Mouse (Mus musculus) monocyte, adult 5-6 weeks (primary cell): ENCODE measurements around the gene Olfr1066. TPM values are rescaled to one million over a fixed set of nuclear protein-coding genes. Genes with fewer than 3 reads are reported as not detected.
"Not testable (repeated sequence)": the region's sequence is repeated elsewhere in the genome, so short reads cannot be mapped to it uniquely, and the experiment has no call there.

ENCODE experiments used
- ATAC-seq: fragments of 153-309, 156-312 bp; replicated peaks from 2 replicates; pipeline ENCODE4 v1.8.0; 2017; ENCODE audit warnings: mild to moderate bottlenecking; ENCODE audit not compliant: low TSS enrichment, insufficient number of reproducible peaks, severe bottlenecking, poor library complexity, low FRiP score
- total RNA-seq: library from RNA; stranded (forward); fragments of 200-1000, 200-491, 200-594 nt; gene quantifications from 3 replicates; pipeline ENCODE4 v1.2.3, GENCODE M21; 2017

Olfr1066 gene
- not detected in 3 replicates for total RNA-seq

DNA sequence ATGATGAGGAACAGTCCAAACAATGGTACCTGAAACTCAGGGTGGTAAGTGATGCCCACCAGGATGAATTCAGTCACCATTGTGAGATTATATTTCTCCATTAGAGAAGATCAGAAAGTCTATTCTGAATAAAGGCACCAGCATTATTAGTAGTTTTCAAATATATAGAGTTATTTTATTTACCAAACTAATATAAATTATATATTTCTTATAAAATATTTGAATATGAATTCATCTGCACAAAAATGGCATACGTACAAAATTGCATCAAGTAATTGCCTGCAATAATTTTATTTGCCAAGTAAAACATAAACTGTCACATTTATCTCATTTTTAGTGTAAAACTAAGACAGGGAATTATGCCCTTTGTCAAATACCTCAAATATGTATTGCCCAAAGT lies at the start of gene Olfr1066:
Gene Olfr1066, minus strand, starts transcription at position 101 of the 400 bp plus-strand sequence.
- no peak for ATAC-seq

DNA sequence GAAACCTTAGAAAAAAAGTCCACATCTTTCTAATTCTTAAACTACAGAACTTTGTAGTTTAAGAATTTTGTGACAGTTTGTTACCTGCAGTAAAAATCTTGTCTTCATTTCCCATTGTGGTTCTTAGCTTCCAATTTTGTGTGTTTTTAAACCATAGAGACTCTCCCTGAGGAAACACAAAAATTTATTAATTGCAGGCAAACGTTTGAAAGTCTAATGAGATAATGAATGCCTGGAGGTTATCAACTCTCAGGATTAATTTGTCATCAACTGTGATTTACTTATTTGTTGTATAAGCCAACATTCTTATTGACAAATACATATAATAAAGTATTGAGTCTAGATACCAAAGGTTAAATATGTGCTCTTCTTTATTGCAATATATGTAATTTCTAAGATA lies 31.2 kb upstream of the Olfr1066 start, which contains the start of gene Olfr228:
Gene Olfr228, minus strand, starts transcription at position 101 of the 400 bp plus-strand sequence.
- no peak for ATAC-seq

GRCm38 (mm10) chr2:86464442-86465109 lies 8.5 kb upstream of the Olfr1066 start:
- ATAC-seq, result no peak

DNA sequence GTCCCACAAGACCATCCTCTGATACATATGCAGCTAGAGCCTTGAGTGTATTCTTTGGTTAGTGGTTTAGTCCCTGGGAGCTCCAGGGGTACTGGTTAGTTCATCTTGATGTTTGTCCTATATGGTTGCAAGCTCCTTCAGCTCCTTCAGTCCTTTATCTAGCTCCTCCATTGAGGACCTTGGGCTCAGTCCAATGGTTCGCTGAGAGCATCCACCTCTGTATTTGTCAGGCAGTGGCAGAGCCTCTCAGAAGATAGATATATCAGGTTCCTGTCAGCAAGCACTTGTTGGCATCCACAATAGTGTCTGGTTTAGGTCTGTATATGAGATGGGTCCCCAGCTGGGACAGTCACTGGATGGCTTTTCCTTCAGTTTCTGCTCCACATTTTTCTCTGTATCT lies 4.4 kb upstream of the Olfr1066 start:
- no peak for ATAC-seq

DNA sequence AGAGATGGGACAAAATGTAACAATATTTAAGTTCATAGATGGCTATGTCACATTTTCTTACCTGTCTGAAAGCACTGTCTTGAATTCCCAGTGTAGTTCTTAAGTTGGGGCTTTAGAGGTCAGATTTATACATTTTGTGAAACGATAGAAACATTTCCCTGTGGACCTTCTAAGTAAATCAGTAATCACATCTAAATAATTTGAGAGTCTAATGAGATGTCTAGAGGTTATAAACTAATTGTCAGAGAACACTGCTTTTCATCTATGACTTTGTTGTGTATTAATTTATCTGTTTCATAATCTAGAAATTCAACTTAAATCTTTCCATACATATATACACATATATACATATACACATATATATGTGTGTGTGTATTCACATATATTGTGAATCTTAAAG lies 5.6 kb downstream of the Olfr1066 start, which contains the start of gene Olfr1065:
Gene Olfr1065, minus strand, starts transcription at position 101 of the 400 bp plus-strand sequence.
- not testable (repeated sequence) for ATAC-seq

DNA sequence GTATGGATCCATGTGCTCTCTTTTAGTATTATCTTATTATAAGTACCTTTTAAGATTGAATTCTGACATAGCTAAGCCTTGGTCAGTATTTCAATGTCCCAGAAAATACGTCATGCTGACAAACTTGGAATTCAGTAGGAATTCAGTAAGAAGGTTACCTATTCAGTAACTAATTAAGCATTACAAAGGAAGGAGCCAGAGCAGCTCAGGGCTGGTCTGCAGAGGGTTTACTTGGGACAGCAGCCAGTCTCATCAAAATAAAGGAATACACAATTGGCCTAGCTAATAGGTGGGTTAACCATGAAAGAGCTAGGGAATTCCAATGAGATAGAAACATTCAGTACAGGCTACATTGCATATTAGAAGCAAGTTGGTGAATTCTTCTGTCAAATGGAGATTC lies 14.0 kb downstream of the Olfr1066 start:
- ATAC-seq, result not testable (repeated sequence)

DNA sequence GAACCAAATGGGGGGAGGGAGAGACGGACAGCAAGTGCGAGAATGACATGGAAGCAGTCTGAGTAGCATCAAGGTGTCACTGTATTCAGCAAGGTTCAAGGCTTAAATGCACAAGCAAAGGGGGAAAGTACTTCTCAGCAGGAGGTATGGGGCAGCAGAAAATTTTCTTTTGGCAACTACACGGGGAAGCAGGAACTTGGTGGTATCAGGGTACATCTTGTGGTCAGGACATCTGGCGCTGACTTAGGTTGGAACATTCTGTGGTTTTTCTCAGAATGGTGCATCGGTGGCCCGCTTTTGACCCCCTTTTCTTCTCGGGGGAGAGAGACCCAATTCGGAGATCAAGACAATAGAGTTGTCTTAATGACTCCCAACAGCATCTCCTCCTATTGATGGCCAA lies 27.6 kb downstream of the Olfr1066 start:
- not testable (repeated sequence) for ATAC-seq

GRCm38 (mm10) chr2:86426649-86427048 lies 29.4 kb downstream of the Olfr1066 start, which contains the start of gene Olfr1062:
Gene Olfr1062, minus strand, starts transcription at chr2:86426749.
- not testable (repeated sequence) for ATAC-seq

- no peak for ATAC-seq
These were observed 42.1 kb downstream of the Olfr1066 start, which contains the start of gene Olfr1061 for GRCm38 (mm10) chr2:86413950-86414349. Gene Olfr1061, minus strand, starts transcription at chr2:86414050.

Other genes with a start within 250 kb of the Olfr1066 start
- not detected in 3 replicates for gene Olfr1046, start 237.0 kb downstream of the Olfr1066 start, total RNA-seq
- gene Olfr1047, start 224.9 kb downstream of the Olfr1066 start, total RNA-seq, result not detected in 3 replicates
- not detected in 3 replicates for gene Olfr1048, start 216.0 kb downstream of the Olfr1066 start, total RNA-seq
- not detected in 3 replicates for gene Olfr1049, start 197.9 kb downstream of the Olfr1066 start, total RNA-seq
- not detected in 3 replicates for gene Olfr1051, start 177.2 kb downstream of the Olfr1066 start, total RNA-seq
- gene Olfr1052, start 163.8 kb downstream of the Olfr1066 start, total RNA-seq, result not detected in 3 replicates
- gene Olfr1053, start 141.0 kb downstream of the Olfr1066 start, total RNA-seq, result not detected in 3 replicates
- gene Olfr1054, start 120.8 kb downstream of the Olfr1066 start, total RNA-seq, result not detected in 3 replicates
- not detected in 3 replicates for gene Olfr1055, start 106.0 kb downstream of the Olfr1066 start, total RNA-seq
- 0.64 TPM in 1 of 3 replicates, not detected in the others for gene Olfr1056, start 93.8 kb downstream of the Olfr1066 start, total RNA-seq
- not detected in 3 replicates for gene Olfr1057, start 77.9 kb downstream of the Olfr1066 start, total RNA-seq
- gene Olfr1058, start 67.7 kb downstream of the Olfr1066 start, total RNA-seq, result not detected in 3 replicates
- gene Olfr1061, start 42.2 kb downstream of the Olfr1066 start, total RNA-seq, result not detected in 3 replicates
- not detected in 3 replicates for gene Olfr1062, start 29.5 kb downstream of the Olfr1066 start, total RNA-seq
- not detected in 3 replicates for gene Olfr1065, start 5.7 kb downstream of the Olfr1066 start, total RNA-seq
- gene Olfr228, start 31.1 kb upstream of the Olfr1066 start, total RNA-seq, result not detected in 3 replicates
- not detected in 3 replicates for gene Olfr1076, start 52.2 kb upstream of the Olfr1066 start, total RNA-seq
- not detected in 3 replicates for gene Olfr1079, start 86.2 kb upstream of the Olfr1066 start, total RNA-seq
- gene Olfr1080, start 102.0 kb upstream of the Olfr1066 start, total RNA-seq, result not detected in 3 replicates
- not detected in 3 replicates for gene Olfr1082, start 142.7 kb upstream of the Olfr1066 start, total RNA-seq
- not detected in 3 replicates for gene Olfr1084, start 183.5 kb upstream of the Olfr1066 start, total RNA-seq
- not detected in 3 replicates for gene Olfr1085, start 205.8 kb upstream of the Olfr1066 start, total RNA-seq
- not detected in 3 replicates for gene Olfr1086, start 223.8 kb upstream of the Olfr1066 start, total RNA-seq
- gene Olfr1087, start 242.1 kb upstream of the Olfr1066 start, total RNA-seq, result not detected in 3 replicates